Mouse (Mus musculus) lung, postnatal 10 days (tissue): ENCODE data around the gene Radil.

Experiments used
- DNase-seq: peaks from one replicate; pipeline ENCODE4 v3.0.0; 2021

The Radil gene

GRCm38 (mm10) chr5:142444791-142445531 lies 105.9 kb downstream of the Radil start:
- no peak for DNase-seq

GRCm38 (mm10) chr5:142443994-142444393 lies 106.9 kb downstream of the Radil start:
- DNase-seq: no peak

GRCm38 (mm10) chr5:142443514-142443913 lies 107.4 kb downstream of the Radil start:
- DNase-seq: no peak

GRCm38 (mm10) chr5:142442045-142442440 lies 108.9 kb downstream of the Radil start:
- DNase-seq: no peak

GRCm38 (mm10) chr5:142441332-142442044 lies 109.4 kb downstream of the Radil start:
- no peak for DNase-seq

GRCm38 (mm10) chr5:142440451-142441147 lies 110.3 kb downstream of the Radil start:
- DNase-seq: peak; percentile 99

GRCm38 (mm10) chr5:142439911-142440432 lies 110.9 kb downstream of the Radil start:
- no peak for DNase-seq

GRCm38 (mm10) chr5:142438380-142438938 lies 112.4 kb downstream of the Radil start:
- DNase-seq: no peak

- DNase-seq: no peak
Observed at GRCm38 (mm10) chr5:142435736-142436135, 115.2 kb downstream of the Radil start.
